Mouse (Mus musculus): ENCODE results near the gene Dydc1. TPM values are rescaled to one million over a fixed set of nuclear protein-coding genes. Genes with fewer than 3 reads are reported as not detected.
A peak's percentile ranks its signal among the peaks of the same experiment; 100 is the strongest.

The Dydc1 gene
- 0.19 and 0.44 TPM in 2 replicates for polyA plus RNA-seq (2015; fragmentation: Nextera tagmentation; extraction: Ambion mirVana)

DNA sequence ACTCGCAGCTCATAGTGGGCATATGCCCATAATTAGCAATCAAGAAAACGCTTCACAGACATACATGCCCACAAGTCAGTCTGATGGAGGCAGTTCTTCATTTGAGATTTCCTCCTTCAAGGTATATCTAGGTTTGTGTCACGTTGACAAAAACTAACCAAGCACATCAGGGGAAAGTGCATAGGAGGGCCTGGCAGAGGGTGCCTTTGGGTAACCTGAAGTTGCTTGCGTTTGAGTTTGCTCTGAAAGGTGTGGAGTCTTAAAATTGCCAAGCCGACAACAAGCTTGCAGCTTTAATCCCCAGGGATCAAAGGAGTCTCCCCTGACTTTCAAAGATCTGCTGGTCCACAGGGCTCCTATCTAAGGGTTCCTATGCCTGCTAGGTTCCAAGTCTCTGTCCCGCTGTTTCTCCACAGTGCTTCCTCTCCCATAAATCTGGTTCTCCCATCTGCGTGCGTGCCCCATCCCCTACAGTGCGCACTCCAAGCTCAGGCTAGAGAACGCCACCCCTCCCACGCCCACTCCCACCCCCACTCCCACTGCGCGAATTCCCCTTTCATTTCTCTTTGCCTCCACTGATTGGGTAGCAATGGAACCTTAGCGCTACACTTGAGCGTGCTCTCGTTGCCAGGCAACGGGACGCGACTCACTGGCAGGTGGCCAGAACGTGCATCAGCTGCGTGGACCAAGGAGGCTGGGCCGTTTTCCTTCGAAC, at the start of gene Dydc1:
TSS of gene Dydc1 (plus strand) at position 683 of the 715 bp plus-strand sequence.
- peak; percentile 84 for ATAC-seq (ENCODE audit: low read depth)
- 10% methylated on average over 23 of the region's 23 CpGs for whole genome bisulfite sequencing
- peak within 1 kb of the TSS; percentile 39 for H3K4me3 ChIP-seq (ENCODE audit: low read length)
- no peaks in the 10 kb centered on the region for H3K9me3 ChIP-seq (ENCODE audit: control insufficient read depth, low read length)
- no peak within 1 kb of the TSS for H3K9ac ChIP-seq (ENCODE audit: low read length)
- H3K27ac ChIP-seq (ENCODE audit: low read length): no peak within 1 kb of the TSS
- no peaks in the 10 kb centered on the region for H3K4me1 ChIP-seq (replicated peaks; ENCODE audit: control insufficient read depth, insufficient read depth, low read length)
- peak within 1 kb of the TSS; percentile 53 for H3K4me2 ChIP-seq (ENCODE audit: low read depth, low read length)
- H3K27me3 ChIP-seq (ENCODE audit: control insufficient read depth, insufficient read depth, low read depth, low read length): no peaks in the 10 kb centered on the region
- no peaks in the 10 kb centered on the region for H3K36me3 ChIP-seq (ENCODE audit: control insufficient read depth, insufficient read depth, low read length)

DNA sequence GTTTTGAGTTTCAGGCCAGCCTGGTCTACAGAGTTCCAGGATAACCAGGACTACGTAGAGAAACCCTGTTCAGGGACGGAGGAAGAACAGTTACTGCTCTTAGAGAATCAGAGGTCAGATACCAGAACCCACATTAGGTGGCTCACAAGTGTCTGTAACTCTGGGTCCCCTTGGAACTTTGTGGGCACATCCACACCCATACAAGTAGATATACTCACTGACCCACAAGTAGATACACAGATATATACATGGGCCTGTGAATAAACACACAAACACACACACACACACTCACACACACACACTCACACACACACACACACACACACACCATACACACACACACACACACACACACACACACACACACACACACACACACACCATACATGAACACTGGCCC, 47.6 kb upstream of the Dydc1 start:
- no peak overlapping the region for H3K4me3 ChIP-seq (ENCODE audit: low read length)
- no peak overlapping the region for H3K4me2 ChIP-seq (ENCODE audit: low read depth, low read length)
- H3K27me3 ChIP-seq (ENCODE audit: control insufficient read depth, insufficient read depth, low read depth, low read length): no peaks in the 10 kb centered on the region
- no peaks in the 10 kb centered on the region for H3K9me3 ChIP-seq (ENCODE audit: control insufficient read depth, low read length)
- WGBS: 87% methylated on average over 2 of the region's 2 CpGs
- no peaks in the 10 kb centered on the region for H3K4me1 ChIP-seq (replicated peaks; ENCODE audit: control insufficient read depth, insufficient read depth, low read length)
- H3K9ac ChIP-seq (ENCODE audit: low read length): no peak overlapping the region
- no peaks in the 10 kb centered on the region for H3K36me3 ChIP-seq (ENCODE audit: control insufficient read depth, insufficient read depth, low read length)
- no peak overlapping the region for H3K27ac ChIP-seq (ENCODE audit: low read length)
- no peak for ATAC-seq (ENCODE audit: low read depth)

DNA sequence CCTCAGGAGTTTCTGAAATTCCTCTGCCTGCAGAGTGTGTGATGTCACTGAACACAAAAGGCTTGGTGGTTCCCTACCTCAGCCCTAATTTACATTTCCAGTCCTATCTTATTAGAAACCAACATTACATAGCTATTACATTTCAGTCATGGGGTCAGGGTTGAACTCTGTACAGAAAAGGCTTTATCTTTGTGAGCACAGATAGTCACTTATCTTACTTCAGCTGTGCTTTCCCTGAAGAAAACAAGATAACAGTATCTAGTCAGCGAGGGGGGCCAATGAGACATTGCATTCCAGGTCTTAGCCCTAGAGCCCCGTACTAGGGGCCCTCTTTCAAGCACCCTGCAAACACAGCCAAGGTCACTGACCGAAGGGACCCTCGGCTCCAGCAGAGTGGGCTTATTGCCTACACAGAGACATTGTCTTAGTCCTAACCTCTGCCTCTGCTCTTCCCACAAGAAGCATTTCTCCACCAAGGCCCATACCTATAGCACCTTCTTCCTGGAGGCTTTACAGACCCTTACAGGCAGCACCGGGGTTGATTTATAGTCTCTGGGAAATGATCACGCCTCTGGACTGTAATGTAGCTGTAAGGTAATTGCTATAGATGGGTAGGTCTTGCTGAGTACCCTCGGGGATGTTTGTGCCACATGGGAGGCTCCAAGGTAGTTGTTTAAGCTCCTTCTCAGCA, 47.0 kb upstream of the Dydc1 start:
- Histone ChIP-seq H3K27ac (ENCODE audit: low read length) (no peak overlapping the region), H3K9me3 (ENCODE audit: control insufficient read depth, low read length) (no peaks in the 10 kb centered on the region), H3K36me3 (ENCODE audit: control insufficient read depth, insufficient read depth, low read length) (no peaks in the 10 kb centered on the region), H3K27me3 (ENCODE audit: control insufficient read depth, insufficient read depth, low read depth, low read length) (no peaks in the 10 kb centered on the region), H3K9ac (ENCODE audit: low read length) (no peak overlapping the region), H3K4me2 (ENCODE audit: low read depth, low read length) (no peak overlapping the region), H3K4me3 (ENCODE audit: low read length) (no peak overlapping the region), H3K4me1 (replicated peaks; ENCODE audit: control insufficient read depth, insufficient read depth, low read length) (no peaks in the 10 kb centered on the region)
- ATAC-seq (ENCODE audit: low read depth): no peak
- 41% methylated on average over 7 of the region's 7 CpGs for WGBS

DNA sequence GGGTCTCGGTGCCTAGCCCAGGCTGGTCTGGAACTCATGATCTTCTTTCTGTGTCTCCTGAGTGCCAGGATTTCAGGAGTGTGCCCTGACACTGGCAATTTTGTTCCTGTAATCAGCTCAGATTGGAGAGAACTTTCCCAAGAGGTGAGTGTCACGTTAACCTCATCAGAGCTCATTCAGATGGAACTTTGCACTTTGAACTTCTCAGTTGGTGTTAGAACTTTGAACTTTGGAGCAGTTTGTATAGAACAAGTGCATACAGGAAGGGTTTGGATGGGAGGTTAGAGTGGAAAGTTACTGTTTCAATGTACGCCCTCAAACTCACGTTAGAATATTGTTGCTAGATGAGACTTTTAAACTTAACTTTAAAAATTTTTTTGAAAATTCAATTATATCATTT, 43.4 kb upstream of the Dydc1 start:
- Histone ChIP-seq H3K27ac (ENCODE audit: low read length) (no peak overlapping the region), H3K27me3 (ENCODE audit: control insufficient read depth, insufficient read depth, low read depth, low read length) (no peaks in the 10 kb centered on the region), H3K36me3 (ENCODE audit: control insufficient read depth, insufficient read depth, low read length) (no peaks in the 10 kb centered on the region), H3K4me1 (replicated peaks; ENCODE audit: control insufficient read depth, insufficient read depth, low read length) (0 out of 2 replicates have a peak, but pooled peaks cover 2% of the 10 kb centered on the region), H3K4me2 (ENCODE audit: low read depth, low read length) (no peak overlapping the region), H3K9ac (ENCODE audit: low read length) (no peak overlapping the region), H3K4me3 (ENCODE audit: low read length) (no peak overlapping the region), H3K9me3 (ENCODE audit: control insufficient read depth, low read length) (no peaks in the 10 kb centered on the region)
- 63% methylated on average over 4 of the region's 4 CpGs for WGBS
- no peak for ATAC-seq (ENCODE audit: low read depth)

DNA sequence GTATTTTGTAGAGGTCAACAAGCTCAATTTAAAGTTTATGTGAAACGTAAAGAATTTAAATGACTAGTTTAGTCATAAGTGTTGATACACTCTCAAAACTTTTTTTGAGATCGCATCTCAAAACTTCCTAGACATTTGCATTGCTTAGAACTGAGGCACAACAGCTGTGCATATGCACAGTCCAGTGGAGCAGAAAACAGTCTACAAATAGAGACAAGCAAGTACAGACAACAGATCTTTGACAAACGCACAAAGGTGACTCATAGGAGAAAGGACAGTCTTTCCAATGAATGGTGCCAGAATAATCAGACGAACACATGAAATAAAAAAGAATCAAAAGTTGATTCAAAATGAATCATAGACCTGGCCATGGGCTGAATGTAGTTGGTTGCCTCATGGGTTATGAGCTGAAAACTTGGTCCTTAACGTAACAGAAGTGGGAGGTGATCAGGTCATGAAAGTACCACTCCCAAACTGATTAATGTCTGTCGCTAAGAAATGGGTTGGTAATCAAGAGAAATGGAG, 41.7 kb upstream of the Dydc1 start:
- Histone ChIP-seq H3K4me1 (replicated peaks; ENCODE audit: control insufficient read depth, insufficient read depth, low read length) (0 out of 2 replicates have a peak, but pooled peaks cover 2% of the 10 kb centered on the region), H3K27me3 (ENCODE audit: control insufficient read depth, insufficient read depth, low read depth, low read length) (no peaks in the 10 kb centered on the region), H3K27ac (ENCODE audit: low read length) (no peak overlapping the region), H3K36me3 (ENCODE audit: control insufficient read depth, insufficient read depth, low read length) (no peaks in the 10 kb centered on the region), H3K4me2 (ENCODE audit: low read depth, low read length) (no peak overlapping the region), H3K4me3 (ENCODE audit: low read length) (no peak overlapping the region), H3K9ac (ENCODE audit: low read length) (no peak overlapping the region), H3K9me3 (ENCODE audit: control insufficient read depth, low read length) (no peaks in the 10 kb centered on the region)
- no peak for ATAC-seq (ENCODE audit: low read depth)
- WGBS: 84% methylated on average over 6 of the region's 6 CpGs

DNA sequence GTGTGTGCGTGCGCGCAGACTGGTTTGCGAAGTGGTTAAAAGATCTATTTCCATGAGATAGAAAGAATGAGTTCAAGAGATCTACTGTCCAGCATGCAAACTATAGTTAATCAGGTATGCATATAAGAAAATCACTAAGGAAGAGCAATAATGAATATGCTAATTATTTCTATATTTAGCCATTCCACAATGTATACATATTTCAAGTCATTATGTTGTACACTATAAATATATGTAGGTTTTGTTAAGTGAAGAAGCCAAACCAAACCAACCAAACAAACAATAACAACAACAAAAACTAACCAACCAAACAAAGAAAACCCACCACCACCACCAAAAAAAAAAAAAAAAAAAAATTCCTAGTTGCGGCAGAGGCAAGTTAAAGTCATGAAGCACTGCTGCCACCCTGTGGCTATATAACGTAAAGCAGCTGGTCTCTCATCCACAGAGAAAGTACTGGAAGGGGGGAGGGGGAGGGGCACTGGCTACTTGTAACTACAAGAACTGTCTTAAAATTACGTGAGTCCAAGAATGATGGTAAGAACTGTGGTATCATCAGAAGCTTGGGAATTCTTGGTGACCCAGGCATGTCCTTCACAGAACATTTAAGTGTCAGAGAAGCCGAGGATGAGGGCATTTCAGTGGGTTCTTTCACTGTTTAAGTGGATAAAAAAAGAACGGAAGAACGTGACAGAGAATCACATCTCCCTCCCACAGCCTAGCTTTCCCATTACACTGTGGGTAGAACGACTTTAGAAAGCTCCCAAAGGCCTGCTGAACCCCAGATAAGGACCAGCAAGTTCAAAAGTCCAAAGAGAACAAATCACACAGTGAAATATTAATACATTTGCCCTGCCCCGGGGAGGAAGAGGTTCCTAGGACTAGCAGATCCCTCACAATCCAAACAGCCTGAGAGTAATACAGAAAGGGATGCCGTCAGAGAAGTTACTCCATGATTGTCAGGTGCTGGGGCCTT, 39.3 kb upstream of the Dydc1 start:
- peak; percentile 34; the same call in 1 of the 2 replicates for ATAC-seq (ENCODE audit: low read depth)
- H3K4me3 ChIP-seq (ENCODE audit: low read length): 0 out of 2 replicates have a peak overlapping the region, but pooled peaks have one; percentile 7
- H3K36me3 ChIP-seq (ENCODE audit: control insufficient read depth, insufficient read depth, low read length): no peaks in the 10 kb centered on the region
- no peaks in the 10 kb centered on the region for H3K27me3 ChIP-seq (ENCODE audit: control insufficient read depth, insufficient read depth, low read depth, low read length)
- peak overlapping the region; percentile 33; the same call in 1 of the 2 replicates for H3K4me2 ChIP-seq (ENCODE audit: low read depth, low read length)
- WGBS: 45% methylated on average over 13 of the region's 13 CpGs
- no peaks in the 10 kb centered on the region for H3K9me3 ChIP-seq (ENCODE audit: control insufficient read depth, low read length)
- H3K27ac ChIP-seq (ENCODE audit: low read length): no peak overlapping the region
- 0 out of 2 replicates have a peak, but pooled peaks cover 2% of the 10 kb centered on the region for H3K4me1 ChIP-seq (replicated peaks; ENCODE audit: control insufficient read depth, insufficient read depth, low read length)
- peak overlapping the region; percentile 24; the same call in 1 of the 2 replicates for H3K9ac ChIP-seq (ENCODE audit: low read length)

DNA sequence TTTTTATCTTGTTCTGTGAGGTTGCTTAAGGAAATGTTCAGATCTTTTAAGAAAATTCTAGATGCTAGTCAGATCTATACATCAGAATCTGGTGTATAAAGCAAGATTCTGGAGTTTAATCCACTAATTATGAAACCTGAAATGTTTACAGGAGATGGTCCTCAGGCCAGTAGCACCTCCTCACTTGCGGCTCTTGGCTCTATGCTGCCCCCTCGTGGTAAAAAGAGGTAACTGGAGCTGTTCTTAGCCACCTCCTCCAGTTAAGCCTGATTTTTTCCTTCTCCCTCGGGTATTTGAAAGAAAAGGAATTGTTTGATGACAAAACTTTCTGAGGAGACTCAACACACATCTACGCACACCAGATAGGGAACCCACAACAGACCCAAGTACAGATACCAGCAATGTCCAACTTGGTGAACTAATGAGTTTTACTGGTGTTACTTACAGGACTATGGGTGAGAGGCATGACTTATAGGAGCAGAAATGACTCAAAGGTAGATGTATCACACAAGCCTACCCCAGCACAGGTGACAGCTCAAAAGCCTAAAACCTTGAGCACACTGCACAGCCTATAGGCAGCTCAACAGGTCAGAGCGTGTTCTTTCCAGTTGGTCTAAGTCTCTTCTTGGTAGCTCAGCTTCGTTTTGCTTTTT, 37.4 kb upstream of the Dydc1 start:
- no peak overlapping the region for H3K27ac ChIP-seq (ENCODE audit: low read length)
- H3K36me3 ChIP-seq (ENCODE audit: control insufficient read depth, insufficient read depth, low read length): no peaks in the 10 kb centered on the region
- no peaks in the 10 kb centered on the region for H3K27me3 ChIP-seq (ENCODE audit: control insufficient read depth, insufficient read depth, low read depth, low read length)
- 33% methylated on average over 6 of the region's 6 CpGs for WGBS
- H3K4me3 ChIP-seq (ENCODE audit: low read length): no peak overlapping the region
- peak; percentile 41; the same call in 1 of the 2 replicates for ATAC-seq (ENCODE audit: low read depth)
- no peaks in the 10 kb centered on the region for H3K9me3 ChIP-seq (ENCODE audit: control insufficient read depth, low read length)
- H3K9ac ChIP-seq (ENCODE audit: low read length): no peak overlapping the region
- H3K4me2 ChIP-seq (ENCODE audit: low read depth, low read length): no peak overlapping the region
- H3K4me1 ChIP-seq (replicated peaks; ENCODE audit: control insufficient read depth, insufficient read depth, low read length): 0 out of 2 replicates have a peak, but pooled peaks cover 2% of the 10 kb centered on the region

DNA sequence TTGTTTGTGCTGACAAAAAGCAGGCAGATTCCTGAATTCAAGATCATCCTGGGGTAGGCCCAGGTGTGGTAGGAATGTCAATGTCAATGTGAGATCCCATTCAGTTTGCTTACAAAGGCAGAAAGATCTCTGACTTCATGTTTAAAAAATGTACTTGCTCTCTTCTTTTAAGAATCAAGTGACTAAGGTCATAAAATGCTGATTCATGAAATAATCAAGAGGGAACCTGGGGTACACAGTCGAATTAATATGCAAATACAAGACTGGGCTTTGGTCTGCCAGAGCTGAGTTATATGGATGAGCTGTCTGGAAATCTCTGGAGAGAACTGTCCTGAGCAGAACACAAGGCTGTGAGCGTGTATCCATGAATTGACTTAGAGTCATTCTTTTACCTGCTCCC, 25.3 kb upstream of the Dydc1 start:
- no peaks in the 10 kb centered on the region for H3K36me3 ChIP-seq (ENCODE audit: control insufficient read depth, insufficient read depth, low read length)
- no peak overlapping the region for H3K27ac ChIP-seq (ENCODE audit: low read length)
- no peak overlapping the region for H3K4me3 ChIP-seq (ENCODE audit: low read length)
- no peak overlapping the region for H3K9ac ChIP-seq (ENCODE audit: low read length)
- no peaks in the 10 kb centered on the region for H3K4me1 ChIP-seq (replicated peaks; ENCODE audit: control insufficient read depth, insufficient read depth, low read length)
- ATAC-seq (ENCODE audit: low read depth): no peak
- no peaks in the 10 kb centered on the region for H3K27me3 ChIP-seq (ENCODE audit: control insufficient read depth, insufficient read depth, low read depth, low read length)
- WGBS: 78% methylated on average over 2 of the region's 2 CpGs
- H3K4me2 ChIP-seq (ENCODE audit: low read depth, low read length): no peak overlapping the region
- no peaks in the 10 kb centered on the region for H3K9me3 ChIP-seq (ENCODE audit: control insufficient read depth, low read length)

Measured in lung, embryonic 16.5 days (tissue).